Mouse (Mus musculus) testis, postnatal 10 days (tissue): Measurements from ENCODE around the gene Prrt3.
A peak's percentile ranks its signal among the peaks of the same experiment; 100 is the strongest.

Source experiments
- DNase-seq: peaks from one replicate; pipeline ENCODE4 v3.0.0; 2021; ENCODE audit warnings: low spot score

Prrt3 gene

DNA sequence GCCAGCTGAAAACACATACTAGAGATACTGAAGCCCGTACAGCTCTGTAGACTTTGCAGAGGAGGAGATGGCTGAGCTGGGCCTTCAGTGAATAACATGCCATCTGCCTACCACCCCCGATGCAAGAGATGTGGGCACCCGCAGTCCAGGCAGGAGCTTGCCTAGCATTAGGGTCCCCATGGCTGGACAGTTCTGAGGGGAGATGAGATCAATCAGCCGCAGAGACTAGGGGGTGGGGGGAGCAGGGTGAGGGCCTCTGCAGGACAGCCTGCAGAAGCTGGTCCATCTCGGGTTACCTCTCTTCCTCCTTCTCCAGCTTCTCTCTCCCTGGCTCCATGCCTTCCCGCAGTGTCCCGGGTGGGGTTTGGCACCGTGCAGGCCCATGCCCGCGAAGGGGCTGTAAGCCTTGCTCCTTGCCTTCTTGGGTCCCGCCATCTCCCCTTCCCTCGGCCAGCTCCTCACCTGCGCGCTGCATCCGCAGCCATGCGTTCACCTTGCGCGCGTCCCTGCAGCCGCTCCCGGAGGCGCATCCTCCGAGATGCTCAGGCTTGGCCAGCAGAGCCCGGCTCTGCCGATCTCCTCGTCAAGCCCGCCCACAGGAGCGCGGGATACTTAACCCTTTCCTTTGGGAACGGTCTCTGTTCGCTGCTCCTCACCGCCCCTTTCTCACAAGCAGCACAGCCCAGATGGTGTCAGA is at the start of gene Prrt3:
TSS of gene Prrt3 (minus strand) at position 544 of the 697 bp plus-strand sequence.
- DNase-seq = no peak

DNA sequence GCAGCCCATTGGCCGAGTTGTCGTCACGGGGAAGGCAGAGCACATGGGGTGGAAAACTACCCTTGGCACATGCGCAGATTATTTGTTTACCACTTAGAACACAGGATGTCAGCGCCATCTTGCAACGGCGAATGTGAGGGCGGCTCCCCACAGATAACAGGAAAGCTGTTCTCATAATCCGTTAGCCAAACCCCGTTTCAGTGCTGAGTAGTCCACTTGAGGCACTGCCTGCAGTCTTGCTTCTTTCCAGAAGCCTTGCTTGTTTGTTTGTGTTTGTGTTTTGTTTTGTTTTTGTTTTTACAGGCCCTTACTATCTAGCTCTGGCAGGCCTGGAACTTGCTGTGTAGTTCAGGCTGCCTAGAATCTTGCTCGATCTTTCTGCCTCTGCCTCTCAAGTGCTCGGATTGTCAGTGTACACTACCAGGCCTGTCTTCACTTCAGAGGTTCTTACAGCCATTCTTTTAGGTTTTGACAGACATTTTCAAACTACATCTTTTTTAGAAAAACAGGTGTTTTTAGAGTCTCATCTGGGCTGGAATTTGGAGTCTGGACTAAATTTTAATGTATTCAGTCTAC is 42.3 kb upstream of the Prrt3 start:
- DNase-seq = no peak

DNA sequence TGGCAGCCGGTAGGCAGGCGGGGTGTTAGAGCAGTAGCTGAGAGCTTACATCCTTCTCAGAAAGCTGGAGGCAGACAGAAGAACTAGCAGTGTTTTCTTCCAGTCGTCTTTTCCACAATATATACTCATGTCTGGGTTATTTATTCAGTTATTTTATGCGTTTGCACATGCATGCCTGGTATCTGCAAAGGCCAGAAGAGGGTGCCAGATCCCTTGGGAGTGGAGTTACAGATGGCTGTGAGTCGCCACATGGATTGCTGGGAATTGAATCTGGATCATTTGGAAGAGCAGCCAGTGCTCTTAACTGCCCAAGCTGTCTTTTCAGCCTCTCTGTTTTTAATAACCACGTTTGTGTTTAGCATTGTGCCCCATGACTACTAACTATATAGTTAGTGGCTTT is 39.9 kb upstream of the Prrt3 start:
- no peak for DNase-seq

DNA sequence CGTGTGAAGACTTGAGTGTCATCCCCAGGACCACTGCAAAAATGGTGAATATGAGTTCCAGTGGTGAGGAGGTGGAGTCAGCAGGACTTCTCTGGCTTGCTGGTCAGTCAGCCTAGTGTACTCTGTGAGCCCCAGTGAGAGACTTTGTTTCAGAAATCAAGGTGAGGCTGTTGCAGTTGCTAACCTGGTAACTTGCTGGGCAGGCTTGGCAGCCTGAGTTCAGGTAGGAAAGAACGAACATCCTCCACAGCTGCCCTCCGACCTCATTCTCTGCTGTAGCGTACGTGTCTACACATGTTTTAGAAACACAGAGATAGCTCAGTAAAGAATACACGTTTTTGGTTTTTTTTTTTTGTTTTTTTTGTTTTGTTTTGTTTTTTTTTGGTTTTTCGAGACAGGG is 33.2 kb upstream of the Prrt3 start:
- DNase-seq = no peak

DNA sequence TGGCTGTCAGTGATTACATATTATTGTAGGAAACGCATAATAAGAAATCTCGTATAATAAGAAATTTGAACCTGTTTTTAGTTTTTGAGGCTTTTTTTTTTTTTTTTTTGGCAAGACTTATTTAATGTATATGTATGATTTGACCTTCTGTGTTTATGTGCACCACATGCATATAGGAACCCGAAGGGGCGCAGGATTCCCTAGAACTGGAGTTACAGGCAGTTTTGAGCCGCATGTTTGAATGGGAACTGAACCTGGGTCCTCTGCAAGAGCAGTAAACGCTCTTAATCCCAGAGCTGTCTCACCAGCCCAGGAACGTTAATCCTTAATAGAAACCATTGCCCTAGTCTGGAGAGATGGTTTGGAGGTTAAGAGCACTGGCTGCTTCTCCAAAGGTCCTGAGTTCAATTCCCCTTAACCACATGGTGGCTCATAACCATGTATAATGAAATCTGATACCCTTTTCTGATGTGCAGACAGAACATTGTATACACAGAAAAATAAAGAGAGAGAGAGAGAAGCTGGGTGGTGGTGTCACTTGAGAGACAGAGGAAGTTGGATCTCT is 30.2 kb upstream of the Prrt3 start:
- DNase-seq = no peak

DNA sequence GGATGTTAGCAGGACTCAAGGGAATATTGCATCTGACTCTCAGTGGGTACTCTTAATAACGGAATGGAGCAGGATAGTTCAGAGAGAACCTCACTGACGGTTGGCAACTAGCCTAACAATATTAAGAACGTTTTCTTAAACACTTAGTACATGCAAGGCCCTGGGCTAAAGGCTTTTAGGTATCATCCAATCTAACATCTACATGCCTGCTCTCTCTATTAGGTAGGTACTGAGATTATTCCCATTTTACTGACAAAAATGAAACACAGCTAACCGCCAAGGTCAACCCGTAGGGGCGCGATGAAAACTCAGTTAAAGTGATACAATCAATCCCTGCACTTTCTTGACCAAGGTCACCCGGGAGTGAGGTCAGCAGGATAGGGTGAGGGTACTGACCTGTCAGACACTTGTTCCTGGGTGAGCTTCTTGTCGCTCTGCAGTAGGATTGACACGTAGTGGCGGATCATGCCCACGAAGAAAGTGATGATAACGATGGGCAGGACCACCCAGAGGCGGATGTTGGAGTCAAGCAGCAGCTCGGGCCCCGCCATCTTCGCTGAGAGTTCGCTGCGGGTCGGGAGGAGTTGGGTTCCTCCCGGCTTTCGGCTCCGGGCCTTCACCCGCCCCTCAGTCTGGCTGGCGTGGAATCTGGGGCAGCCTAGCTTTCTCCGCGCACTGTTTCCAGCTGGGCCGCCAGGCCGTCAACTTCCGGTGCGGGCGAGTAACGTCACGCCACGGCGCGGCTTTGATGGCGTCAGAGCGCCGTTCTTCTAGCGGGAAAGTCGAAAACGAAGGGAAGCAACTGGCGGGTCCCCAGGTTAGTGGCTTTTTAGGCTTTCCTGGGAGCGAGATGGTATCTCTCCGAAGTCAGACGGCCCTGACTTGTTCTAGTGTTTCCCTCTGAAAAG is 29.5 kb upstream of the Prrt3 start, which contains the start of the genes Emc3 and Fancd2:
TSS of gene Emc3 (minus strand) at position 721 of the 908 bp plus-strand sequence.
TSS of gene Fancd2 (plus strand) at position 751 of the 908 bp plus-strand sequence.
- peak; percentile 97 for DNase-seq

DNA sequence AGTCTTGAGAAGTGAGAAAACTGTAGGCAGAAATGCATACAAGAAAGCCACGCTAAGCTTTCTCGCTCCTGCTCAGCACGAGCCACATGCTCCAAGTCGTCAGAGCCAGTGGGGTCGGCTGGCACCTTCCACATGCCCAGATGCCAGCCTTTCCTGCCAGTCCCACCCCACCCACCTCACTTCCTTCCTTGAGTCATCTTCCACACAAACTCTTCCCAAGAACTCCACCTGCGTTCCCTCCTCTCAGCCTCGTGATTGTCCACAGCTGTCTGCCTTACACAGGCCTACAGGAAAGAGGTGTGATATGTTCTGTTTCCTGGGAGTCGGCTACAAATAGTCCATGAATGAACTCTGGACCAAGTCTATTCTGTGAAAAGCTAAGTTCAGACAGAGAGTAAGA is 21.7 kb upstream of the Prrt3 start:
- DNase-seq = no peak

DNA sequence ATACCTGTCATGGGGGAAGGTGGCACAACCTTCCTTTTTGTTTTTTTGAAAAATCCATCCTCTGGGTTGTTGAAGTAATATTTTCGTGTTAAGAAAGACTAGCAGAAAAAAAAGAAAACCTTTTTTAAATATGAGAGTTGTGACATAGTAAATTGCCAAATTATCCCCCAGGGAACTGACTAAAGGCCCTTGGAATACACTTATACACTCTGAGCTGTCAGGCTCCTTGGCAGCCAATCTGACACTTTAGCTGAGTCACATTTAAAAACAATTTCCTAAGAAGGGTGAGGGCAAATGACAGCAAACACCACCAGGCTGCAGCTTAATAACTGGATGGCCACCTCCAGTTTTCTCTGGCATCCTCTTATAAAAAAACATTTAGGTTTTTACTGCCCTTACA is 20.6 kb upstream of the Prrt3 start:
- DNase-seq = no peak

DNA sequence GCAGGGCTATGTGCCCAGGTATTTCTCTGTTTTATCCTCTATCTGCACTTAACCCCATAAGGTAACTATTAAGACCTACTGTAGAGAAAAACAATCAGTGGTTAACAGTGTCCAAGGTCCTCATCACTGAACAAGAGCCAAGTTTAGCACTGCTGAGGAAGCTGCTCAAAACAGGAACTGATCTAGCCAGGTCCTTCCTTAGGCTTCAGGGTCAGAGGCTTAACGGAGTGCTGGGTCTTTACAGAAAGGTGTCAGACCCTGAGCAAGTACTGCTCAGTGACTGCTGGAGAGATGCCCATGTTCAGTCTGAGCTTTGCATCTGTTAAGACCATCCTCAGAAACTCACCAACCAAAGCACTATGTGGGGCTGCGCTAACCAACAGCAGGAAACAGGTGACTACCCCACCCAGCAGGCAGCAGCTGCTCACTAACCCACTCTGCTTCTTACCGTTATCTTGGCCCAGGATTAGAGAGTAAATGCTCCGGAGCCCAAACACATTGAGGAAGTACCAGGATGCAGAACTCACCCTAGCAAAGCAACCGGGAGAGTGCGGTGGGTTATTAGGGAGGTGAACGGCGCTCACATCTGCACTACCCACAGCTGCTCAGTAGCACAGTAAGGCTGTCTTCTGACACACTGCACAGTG is 15.8 kb upstream of the Prrt3 start:
- DNase-seq = no peak

DNA sequence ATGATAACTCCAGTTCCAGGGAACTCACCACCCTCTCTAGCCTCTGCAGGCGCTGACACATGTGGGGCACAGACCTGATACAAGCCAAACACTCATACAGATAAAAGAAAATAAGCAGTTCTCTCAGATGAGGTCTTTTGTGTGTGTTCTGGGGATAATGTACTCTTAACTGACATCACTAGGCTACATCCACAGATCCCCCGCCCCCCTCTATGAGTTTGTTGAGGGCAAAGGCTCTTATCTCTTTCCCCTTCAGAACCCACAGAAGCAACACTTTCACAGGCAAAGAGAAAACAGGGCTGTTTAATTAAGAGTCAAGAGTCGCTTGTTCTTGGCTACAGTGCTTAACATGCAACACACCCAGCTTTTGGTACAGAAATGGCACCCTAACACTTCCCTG is 12.9 kb upstream of the Prrt3 start:
- no peak for DNase-seq

DNA sequence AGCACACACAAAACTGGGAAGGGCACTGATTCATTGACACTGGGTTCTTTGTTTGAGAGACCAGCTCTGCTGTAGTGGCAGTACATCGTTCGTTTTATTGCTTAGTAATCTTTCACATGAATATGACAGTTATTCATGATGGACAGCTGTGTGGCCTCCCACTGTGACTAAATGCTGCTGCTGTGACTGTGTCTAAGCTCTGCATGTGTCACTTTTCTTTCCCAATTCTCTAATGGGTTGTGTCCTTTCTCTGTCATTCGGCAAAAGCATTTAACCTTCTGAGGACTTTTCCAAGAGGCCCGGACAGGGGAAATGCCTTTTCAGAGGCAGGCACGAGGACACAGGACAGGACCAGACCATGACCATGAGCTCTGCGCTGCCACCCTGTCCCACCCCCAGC is 12.2 kb upstream of the Prrt3 start:
- no peak for DNase-seq

DNA sequence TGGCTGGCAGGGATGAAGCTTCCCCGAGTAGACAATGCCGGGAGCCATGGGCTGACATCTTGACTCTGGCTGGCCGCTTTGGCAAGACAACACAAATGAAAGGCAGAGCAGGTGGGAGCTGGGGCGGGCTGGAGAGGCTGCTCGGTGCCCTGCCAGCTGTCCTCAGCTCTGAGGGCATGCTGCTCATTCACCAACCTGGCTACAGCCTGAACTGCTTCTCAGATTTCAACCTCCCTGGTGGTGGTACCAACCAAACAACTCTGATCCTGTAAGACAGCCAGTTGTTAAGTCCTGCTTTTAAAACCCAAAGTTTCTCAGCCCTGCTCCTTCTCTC is 7.2 kb upstream of the Prrt3 start:
- no peak for DNase-seq

DNA sequence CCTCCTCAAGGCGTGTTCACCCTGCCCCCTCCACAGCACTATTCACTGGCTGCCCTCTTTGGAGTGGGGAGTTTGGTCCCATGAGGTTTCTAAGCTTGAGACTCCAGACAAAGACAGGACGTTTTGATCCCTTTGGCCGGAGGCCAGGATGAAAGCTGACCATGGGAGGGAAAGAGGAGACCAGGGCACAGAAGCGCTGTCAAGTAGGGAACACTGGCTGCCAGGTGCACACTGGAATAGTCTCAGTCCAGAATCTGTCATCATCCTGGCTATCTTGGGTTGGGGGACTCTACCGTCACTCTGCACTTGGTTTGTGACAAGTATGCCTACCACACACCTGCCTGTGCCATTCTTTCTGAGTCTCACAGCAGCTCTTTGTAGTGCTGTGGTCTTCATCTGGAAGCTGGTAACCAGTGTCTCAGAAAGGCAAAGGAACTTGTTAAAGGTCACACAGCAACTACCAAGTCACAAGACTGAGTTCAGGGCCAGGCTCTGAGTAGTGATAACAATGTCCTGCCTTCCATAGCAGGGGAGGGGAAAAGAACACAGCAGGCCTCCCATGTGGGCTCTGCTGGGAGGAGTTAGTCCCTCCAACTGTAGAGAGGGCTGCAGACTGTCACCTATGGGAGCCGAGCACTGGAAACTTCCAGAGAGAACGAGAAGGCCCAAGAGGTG is 6.7 kb upstream of the Prrt3 start:
- peak; percentile 58 for DNase-seq

DNA sequence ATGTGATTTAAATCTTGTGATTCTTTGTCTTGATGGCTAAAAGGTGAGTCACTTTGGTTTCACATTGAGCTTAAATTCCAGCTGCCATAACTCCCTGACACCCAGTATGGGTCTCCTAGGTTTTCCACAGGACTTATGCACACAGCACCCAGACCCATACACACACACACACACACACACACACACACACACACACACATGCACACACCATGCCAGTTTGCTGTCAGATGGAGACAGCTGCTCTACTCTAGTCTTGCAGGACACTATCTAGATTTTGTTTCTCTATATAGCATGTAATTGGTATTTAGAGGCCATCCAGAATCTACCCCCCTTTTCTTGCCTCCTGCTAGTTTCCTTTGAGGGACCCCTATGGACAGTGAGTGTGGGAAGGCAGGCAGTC is 5.4 kb upstream of the Prrt3 start:
- DNase-seq = no peak

DNA sequence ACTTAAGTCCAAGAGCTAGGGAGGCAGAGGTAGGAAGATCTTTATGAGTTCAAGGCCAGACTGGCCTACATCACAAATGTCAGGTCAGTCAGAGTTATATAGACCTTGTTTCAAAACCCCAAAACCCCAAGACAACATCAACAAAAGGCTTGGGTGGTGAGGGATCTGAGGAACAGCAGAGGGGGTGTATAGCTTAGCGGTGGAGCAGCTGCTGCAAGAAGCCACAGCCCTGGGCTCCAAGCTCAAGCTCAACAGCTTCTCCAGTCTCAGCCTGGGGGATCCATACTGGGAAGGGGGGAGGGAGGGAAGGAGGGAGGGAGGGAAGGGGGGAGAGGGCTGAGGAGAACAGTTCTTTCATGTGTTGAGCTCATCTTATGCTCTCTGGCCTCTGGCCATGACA is 4.0 kb upstream of the Prrt3 start:
- no peak for DNase-seq

DNA sequence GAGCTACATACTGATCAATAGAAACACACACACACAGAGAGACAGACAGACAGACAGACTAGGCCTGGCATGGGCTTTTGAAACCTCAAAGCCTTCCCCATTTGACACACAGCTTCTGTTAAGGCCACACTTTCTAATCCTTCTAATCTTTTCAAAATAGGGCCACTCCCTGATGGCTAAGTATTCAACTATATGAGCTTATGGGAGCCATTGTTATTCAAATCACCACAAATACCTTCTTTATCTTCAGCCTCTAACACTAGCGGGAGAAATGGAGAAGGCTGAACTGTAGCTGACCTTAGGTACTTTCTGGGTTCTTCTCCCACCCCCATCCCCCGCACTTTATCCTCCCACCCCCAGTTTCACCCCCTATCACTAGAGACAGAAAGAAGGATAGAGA is 1.1 kb upstream of the Prrt3 start:
- no peak for DNase-seq

DNA sequence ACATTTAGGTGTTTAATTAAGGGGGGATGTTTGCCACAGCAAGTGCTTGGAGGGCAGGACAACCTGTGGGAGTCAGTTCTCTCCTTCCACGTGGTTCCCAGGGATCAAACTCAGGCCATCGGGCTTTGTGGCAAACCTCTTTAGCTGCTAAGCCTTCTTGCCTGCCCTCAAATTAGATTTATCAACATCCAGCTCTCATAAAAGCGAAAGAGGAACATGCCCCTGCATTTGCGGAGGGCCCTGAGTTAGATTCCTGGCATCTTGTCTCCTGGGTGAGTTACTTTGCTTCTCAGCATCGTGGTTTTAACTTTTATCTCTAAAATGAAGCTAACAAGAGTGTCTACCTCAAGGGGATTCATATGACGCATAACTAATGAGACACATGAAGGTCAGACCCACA is 2.4 kb downstream of the Prrt3 start:
- no peak for DNase-seq

DNA sequence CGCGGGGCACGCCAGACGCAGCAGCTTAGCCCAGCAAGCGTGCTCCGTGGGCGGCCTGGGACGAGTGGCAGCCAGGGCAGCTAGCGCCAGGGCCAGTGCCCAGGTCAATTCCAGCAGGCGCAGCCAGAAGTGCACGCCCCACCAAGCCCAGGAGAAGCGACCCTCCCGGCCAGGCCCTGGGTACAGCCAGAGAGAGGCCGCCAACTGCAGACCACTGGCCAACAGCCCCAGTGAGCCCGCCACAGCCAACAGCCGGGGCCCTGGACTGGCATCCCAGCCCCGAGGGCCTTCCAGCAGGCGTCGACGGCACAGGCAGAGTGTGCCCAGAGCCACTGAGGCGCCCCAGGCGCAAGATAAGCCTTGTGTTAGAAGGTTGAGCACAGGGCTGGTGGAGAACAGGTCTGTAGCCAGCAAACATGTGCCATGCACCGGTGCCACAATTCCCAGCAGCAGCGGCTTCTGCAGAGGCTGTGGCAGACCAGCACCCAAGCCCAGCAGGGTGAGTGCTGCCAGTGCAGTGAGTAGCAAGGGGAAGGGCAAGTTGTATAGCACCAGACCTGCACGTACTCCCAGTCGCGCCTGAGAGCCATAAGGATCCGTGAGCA is 6.6 kb downstream of the Prrt3 start:
- DNase-seq = no peak

DNA sequence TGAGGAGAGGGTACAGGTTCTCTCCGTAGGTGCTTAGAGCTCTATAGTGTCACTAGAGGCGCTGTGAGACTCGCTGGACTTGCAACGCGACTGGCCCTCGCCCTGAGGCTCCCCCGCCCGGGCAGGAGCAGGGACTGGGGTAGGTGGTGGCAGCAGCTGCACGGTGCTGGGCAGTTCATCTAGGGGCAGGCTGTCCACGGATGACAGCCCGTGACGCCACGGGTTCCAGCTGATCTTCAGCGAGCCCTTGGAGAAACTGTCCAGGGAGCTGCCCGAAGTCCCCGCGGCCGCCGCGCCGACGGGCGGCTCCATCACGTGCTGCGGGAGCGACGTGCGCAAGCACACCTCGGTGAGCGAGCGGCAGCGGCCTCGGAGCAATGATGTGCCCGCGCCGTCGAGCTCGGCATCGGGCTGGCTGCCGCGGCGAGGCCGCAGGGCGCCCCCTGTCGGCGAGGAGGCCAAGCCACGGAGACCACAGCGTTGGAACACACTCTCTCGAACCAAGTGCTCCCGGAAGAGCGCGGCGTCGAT is 7.4 kb downstream of the Prrt3 start:
- peak; percentile 90 for DNase-seq

DNA sequence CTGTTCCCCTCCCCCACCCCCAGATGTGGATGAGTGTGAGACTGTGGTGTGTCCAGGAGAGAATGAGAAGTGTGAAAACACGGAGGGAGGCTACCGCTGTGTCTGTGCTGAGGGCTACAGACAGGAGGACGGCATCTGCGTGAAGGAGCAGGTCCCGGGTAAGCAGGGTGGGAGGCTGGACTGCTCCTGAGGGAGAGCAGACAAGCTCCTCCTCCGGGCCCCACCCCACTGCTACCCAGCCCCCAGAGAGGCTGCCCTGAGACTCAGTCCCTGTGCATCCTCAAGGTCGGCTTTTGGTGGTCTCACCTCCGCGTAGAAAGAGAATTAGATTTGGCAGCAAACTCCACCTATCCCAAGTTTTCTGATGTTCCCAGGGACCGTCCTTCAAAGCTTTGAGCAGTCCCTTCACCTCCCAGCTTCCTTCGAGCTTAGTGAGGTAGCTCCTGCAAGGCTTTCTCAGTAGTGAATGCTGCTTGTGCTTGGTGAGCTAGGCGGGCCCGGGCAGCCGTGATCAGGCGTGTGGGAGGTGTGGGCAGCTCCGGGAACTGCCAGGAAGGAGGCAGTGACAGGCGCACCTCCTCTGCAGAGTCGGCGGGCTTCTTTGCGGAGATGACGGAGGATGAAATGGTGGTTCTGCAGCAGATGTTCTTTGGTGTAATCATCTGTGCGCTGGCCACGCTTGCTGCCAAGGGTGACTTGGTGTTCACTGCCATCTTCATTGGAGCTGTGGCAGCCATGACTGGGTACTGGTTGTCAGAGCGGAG is 9.4 kb downstream of the Prrt3 start:
- DNase-seq = no peak
